Mouse (Mus musculus): ENCODE results near the gene Gga2.

Gga2 gene

GRCm38 (mm10) chr7:121936861-121937630, 84.0 kb downstream of the Gga2 start:
- DNase-seq (ENCODE audit: low spot score in 2 of 2): no peak
